Mouse (Mus musculus): ENCODE measurements around the gene Otub2.

DNA sequence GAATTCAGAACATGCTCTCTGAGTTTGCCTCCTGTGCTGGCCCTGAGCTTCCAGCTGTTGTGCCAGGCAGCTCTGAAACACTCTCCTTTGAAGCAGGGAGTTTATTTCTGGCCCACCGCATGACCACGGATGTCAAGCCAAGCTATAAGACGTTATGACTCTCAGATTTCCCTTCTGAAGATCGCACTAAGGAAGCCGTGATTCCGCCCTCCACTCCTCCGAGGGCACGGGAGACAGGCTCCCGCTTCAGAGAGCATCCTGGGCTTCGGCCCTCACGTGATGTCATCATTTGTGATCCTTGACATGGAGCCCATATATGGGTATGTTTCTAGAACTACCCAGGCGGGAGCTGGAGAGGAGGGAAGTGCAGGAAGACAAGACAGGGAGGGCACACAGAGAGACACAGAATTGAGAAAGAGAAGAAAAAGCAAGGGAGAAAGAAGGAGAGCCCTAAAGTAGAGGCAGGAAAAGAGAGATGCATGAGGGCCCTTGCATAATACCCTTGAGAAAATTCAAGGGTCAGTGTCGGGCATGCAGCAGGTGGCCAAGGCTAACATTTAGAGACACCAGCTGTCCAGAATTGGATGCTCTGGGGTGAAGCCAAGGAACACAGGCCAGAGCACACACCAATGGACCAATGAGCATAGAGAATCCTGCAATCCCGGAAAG, 32.6 kb upstream of the Otub2 start, which contains the start of gene Asb2:
- TF ChIP-seq CTCF (IDR thresholded peaks at IDR 0.05; ENCODE audit: borderline replicate concordance, control insufficient read depth, extremely low read depth, insufficient read depth, low read length, poor library complexity) (no peak), POLR2A (IDR thresholded peaks at IDR 0.05; ENCODE audit: control insufficient read depth, extremely low read depth, insufficient read depth, low read length, poor library complexity) (no peak)
